Mouse (Mus musculus) ovary, adult 18-20 months (tissue): ENCODE results near the gene Myo5a.
A peak's percentile ranks its signal among the peaks of the same experiment; 100 is the strongest.

Experiments
- DNase-seq: peaks from one replicate; pipeline ENCODE4 v3.0.0; 2022; ENCODE audit warnings: low spot score, mixed read lengths

The Myo5a gene

DNA sequence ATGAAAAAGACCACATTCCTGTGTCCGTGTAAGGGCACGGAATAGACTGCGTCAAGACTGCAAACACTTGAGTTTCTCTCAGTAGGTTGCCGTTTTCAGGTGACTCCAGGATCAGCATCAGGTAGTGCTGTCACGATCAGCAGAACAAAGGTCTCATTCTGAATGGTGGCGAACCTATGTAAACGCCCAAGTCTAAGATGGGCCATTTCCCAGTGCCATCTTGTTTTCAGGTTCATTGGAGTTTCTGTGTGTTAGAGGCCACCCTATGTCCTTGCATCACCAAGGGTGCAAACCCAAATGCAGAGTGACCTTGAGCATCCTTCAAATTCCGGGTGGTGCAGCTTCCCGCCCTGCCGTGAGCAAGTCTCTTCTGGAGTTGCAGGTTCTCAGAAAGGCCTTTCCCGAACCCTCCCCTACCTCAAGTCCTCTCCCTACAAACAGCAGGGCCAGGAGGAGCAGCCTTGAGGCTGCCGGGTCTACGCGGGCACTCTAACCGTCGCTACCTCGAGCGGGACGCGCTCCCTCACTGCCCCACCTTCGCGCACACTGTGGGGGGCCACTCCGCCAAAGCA, at the start of gene Myo5a:
TSS of gene Myo5a (plus strand) at position 559 of the 572 bp plus-strand sequence.
- DNase-seq, result no peak

DNA sequence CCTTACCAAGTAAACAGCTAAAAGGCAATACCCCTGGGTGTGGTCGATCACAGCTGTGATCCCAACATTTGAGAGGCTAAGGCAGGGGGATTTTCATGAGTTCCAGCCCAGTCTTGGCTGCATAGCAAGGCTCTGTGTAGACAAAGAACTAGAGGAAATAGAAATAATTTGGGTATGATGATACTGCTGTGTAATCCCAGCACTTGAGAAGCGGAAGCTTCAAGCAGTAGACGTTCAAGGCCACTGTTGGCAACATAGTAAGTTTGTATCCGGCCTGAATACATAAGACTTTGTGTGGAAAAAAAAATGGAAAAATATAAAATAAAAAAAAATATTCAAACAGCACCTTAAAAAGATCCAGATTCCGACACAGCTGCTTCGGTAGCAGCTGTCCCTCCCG, 48.3 kb upstream of the Myo5a start:
- DNase-seq, result no peak

DNA sequence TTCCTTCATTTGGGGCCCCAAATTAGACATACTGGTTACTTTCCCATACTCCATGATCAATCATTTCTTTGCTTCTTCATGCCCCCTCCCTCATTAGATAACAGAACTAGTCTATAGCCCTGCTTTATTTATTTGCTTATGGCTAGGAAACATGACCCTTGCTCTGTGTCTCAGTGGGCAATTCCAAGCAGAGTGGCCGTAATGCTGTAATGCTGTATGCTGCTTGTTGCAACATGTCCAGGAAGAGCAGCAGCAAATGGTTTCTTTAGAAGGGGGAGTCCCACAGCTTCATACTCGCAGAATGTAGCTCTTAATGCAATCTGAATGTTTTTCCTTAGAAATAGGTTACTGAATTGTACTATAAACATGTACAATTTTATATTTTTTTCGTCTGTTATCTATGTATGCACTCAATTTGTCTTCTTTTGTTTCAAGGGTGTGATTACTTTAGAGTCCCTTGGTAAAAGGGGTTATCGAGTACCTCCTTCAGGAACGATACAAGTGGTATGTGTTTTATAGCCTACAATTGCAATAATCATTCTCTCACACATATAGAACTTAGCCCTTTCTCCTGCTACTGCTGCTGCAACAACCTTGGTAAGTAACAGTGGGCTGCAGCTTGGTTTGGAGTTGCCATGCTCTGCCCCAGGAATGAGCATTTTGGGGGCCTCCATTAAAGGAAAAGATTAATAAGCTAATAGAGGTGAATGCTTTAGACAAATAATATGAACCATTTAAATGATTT, 47.5 kb upstream of the Myo5a start:
- DNase-seq, result no peak

DNA sequence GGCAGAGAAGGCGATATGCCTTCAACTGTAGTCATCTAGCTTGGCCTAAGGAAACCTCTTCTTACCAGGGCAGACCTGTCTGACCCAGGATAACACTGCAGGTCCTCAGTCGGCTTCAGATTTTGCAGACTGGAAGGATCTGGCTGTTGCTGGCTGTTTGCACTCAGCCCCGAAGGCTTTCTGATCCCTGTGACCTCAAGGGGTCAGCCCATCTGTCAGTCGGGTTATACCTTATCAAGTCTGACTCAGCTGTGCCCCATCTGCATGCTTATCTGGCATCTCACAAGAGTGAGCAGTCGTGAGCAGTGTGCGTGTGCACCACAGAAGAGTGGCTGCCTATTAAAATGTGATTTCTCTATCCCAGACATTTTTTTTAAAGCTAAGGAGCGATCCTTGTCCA, 46.7 kb upstream of the Myo5a start:
- DNase-seq, result no peak

DNA sequence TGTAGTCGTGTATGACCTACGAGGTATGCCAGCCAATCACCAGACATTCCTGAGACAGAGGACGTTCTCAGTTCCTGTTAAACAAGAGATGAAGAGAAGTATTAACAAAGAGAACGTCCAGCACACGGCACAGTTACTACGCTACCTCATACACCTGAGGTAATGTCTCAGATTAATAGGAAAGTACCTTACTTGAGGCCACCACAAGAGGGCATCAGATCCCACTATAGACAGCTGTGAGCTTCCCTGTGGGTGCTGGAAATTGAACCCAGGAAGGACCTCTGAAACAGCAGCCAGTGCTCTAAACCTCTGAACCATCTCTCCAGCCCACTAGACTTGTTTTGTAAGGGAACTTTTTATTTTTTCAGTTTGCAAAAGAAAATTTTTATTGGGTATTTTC, 45.1 kb upstream of the Myo5a start:
- DNase-seq, result no peak

DNA sequence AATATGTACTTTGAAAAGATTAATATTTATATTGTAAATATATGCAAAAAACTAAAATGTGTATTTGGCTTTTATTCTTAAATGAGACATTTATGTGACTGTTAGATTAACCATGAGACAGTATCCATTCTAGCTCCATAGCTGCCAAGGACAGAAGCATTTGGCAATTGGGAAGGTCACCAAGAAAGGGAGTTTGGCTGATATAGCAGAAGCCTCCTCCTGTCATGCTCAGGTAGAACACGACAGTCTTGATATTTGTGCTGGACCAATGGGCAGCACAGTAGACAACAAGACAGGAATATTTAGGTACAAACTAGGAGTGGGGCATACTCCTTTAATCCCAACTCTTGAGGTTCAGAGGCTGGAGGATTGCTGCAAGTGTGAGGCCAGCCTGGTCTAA, 38.4 kb upstream of the Myo5a start:
- no peak for DNase-seq

DNA sequence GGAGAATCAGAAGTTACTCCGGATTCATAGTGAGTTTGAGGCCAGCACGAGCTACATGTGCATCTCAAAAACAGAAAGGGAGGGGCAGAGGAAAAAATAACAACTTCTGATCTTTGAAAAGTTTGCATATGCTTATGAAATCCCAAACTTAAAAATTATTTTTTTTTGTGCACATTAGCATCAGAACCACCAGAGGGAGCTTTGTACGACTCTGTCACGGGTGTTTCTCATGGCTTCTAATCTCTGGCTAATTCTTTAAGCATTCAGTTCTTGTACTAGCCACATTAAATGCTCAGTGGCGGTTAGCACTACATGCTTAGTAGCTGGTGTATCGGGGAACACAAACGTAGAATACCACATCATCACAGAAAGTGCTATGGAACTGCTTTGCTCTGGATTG, 37.7 kb upstream of the Myo5a start:
- DNase-seq, result no peak

DNA sequence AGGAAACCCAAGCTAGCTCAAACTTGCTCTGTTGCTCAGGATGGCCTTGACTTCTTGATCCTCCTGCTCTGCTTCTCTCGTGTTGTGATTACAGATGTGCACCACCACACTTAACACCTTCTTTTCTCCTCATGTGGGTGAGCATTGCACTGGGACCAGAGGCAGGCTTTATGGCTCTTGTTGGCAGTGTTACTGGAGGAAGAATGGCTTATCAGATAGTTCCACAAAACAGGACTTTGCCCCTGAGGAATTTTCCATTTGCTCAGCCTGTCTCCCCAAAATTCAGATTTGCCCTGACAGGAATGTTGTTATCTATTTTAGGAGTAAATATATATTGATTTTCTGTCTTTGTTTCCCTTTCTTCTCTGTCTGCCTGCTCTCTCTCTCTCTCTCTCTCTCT, 36.1 kb upstream of the Myo5a start:
- DNase-seq, result no peak

DNA sequence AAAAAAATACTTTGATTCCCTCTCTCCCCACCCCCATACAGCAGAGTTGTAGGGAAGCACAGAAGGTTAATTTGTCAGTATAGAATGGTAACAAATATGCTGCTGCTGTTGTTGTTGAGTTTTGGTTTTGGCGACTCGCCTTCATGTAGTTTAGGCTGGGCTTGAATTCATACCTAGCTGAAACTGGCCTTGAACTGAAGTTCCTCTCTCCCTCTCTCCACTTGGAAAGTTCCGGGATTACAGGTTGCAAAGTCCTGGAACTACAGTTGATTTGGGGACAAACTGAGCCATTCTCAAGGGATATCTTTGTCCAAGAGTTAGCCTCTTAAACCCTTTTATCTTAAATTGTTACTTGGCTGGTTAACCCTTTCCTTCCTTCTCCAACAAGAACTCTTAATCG, 34.9 kb upstream of the Myo5a start:
- no peak for DNase-seq

DNA sequence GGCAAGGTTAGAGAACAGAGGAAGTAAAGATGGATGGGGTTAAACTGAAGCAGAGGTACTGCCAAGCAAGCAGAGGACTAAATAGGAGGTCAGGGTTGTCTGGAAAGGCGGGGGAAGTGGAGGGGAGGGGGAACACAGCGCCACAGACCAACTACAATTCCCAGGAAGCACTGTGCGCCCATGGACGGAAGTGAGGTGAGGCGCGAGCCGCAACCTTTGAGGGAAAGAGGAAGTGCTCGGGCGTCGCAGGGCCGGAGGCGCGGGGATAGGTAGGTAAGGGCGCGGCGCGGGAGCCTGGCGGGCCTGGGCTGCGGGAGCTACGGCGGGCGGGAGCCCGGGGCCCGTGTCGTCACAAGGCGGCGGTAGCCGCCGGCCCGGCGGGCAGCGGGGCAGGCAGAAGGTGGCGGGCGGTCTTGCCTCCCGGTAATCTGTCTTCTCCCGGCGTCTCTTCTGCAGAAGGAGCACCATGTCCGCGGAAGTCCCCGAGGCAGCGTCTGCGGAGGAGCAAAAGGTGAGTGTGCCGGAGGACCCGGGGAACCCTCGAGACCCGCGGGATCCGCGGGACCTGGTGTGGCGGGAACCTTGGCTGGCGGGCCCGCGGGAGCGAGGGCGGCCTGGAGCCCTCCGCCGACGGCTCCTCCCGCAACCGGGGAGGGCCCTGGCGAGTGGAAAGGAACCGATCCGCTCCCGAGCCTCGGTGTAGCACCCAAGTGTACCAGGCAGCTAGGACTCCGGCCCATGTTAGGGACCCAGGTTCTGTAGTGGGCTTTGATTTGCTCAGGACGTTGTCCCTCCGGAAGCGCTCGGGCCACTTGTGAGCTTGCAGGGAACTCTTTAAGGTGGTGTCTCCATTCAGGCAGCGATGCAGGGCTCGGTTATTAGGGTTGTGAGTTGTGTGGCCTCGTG, 33.1 kb upstream of the Myo5a start, which contains the start of gene Arpp19:
TSS of gene Arpp19 (plus strand) at position 164 of the 906 bp plus-strand sequence.
- DNase-seq, result peak; percentile 78

DNA sequence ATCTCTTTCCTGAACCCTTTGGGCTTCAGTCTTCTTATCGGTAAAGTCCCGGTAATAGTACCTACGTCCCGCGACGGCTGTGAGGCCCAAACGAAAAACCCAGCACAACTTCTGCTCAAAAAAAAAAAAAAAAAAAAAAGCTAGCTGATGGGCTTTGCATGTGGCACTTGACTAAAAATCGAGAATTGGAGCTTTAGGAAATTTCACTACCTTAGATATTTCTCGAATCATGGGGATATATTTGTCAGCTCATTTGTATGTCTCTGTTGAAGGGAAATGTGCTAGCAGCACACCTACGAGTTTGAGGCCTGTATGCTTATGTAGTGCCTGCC, 32.5 kb upstream of the Myo5a start:
- no peak for DNase-seq

DNA sequence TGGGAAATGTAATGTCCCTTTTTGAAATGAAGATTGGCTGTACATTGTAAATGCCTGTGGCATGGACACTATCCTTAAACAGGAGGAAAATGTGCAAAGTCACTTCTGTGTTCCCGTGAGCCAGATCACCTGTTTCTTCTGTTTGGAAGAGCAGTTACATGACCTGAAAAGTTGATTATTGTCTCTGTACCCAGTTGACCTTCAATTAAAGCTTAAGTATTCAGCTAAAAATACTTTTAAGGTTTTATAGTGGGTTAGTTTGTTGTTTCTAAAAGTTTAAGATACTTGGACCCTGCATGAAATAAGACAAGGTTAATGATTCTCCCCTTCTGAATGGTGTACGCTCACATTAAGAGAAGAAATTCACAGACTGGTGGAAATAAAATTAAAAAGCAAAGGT, 30.2 kb upstream of the Myo5a start:
- no peak for DNase-seq

DNA sequence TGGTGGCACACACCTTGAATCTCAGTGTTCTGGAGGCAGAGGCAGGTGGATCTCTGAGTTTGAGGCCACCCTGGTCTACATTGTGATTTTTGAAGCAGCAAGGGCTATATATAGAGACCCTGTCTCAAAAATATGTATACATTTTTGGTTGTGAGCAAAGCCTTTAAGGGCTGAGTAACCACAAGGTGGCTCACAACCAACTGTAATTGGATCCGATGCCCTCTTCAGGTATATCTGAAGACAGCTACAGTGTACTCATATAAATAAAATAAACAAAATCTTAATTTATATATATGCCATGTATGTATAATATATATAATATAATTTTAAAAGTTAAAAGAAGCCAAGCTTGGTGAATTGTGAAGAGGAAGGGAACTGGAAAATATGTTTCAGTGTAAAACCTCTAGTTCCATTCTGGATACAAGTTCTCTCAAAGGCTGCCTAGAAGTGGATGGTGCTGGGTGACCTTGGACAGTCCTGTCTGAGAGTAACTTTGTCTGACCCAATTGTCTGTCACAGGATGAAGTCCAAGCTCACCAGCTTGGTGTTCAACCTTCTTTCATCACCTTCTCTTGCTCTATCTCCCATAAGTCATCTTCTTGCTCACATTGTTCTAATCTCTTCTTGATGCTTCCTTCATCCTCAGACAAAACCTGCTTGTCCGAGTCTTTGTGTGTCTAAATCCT, 28.8 kb upstream of the Myo5a start:
- DNase-seq, result no peak

DNA sequence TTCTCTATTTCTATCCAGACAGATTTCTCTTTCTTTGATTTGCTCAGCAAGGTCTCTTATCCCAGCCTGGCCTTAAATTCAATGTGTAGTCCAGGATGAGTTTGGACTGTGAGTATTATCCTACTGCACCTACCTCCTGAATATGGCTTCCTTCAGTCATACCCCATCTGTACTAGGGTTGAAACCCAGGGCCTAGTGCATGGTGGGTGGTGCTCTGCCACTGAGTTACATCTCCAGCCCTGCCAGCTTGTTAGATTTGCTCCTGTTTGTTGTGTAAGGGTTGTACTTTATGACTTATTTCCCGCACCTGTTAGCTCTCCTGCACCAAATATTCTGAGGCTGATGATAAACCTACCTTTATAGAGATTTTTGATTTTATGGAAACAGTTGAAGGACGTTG, 27.6 kb upstream of the Myo5a start:
- no peak for DNase-seq

DNA sequence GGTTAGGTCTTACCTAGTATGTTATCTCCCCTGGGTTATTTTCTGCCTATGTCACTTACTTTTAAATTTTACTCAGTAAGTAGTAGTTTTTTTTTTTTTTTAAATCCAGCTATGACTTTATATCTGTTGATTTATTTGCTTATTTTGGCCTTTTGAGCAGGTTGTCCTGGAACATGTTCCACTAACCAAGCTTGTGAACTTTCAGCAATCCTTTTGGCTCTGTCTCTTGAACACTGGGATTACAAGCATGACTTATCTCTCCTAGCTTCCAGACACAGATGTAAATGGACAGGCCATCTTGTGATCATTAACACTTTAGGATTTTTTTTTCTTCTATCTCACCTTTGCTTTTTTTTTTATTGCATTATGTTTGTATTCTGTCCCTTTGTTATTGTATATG, 23.7 kb upstream of the Myo5a start:
- no peak for DNase-seq

DNA sequence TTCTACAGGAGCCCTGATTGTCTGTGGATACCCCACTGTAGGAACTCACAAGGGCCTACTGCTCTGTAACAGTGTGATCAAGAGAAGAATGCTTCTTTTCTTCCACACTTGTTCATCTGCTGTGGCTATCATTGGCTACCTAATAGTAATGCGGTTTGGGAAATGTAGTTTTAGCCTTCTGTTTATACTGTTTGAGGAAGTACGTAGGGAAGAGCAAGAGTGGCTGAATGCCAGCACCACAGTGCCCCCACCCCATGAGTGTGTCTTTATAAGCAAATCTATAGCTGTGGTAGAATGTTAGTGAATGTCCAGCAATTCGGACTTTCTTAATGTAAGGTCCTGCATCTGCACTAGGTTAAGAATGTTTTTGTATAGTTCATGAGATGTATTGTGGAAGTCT, 21.7 kb upstream of the Myo5a start:
- no peak for DNase-seq

DNA sequence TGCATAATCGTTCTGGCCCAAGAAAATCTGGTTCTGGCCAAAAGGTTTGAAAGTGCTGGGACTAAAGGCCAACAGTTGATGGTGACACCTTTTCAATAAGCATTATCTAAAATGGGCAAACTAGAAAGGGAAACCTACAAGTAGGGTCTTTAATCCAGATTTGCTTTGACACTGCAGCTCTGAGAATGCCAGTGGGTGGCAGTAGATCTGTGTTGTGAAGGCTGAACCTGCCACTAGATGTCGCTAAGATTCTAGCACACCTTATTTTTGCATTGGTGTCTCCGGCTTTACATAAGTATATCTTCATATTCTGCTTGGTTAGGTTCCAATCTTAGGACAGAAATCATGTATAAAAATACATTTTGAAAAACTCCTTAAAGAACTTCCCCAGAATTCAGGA, 20.8 kb upstream of the Myo5a start:
- DNase-seq, result peak; percentile 25

DNA sequence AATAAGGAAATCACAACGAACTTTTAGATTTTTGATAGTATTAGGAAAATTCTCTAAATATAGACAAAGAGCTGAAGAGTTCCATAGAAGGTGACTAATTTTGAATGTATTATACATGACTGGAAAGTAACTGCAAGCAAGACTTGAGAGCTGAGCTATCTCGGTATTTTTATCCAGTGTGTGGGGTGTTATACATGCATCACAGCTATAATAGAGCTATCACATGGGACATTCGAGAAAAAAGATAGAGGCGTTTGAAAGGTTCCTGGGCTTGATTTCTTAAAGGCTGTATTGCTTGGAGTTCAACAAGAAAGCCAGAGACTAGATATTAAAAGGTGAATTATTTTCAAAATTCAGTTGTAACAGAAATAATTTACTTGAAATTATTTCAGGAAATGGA, 19.0 kb upstream of the Myo5a start:
- DNase-seq, result no peak

DNA sequence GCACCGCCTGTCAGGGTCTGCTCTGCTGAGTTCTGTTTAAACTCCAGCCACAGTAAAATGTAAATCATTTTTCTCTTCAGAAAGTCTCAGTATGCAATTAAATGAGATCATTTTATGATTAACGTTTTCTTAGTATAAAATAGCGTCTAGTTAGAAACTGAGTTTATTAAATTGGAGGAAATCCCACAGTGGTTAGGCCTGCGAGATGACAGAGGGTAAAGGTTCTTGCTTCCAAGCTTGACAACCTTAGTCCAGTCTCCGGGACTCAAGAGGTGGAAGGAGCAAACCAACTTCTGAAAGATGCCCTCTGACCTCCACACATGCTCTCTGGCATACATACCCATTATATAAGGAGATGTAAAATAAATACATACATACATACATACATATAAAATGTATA, 15.8 kb upstream of the Myo5a start:
- no peak for DNase-seq

DNA sequence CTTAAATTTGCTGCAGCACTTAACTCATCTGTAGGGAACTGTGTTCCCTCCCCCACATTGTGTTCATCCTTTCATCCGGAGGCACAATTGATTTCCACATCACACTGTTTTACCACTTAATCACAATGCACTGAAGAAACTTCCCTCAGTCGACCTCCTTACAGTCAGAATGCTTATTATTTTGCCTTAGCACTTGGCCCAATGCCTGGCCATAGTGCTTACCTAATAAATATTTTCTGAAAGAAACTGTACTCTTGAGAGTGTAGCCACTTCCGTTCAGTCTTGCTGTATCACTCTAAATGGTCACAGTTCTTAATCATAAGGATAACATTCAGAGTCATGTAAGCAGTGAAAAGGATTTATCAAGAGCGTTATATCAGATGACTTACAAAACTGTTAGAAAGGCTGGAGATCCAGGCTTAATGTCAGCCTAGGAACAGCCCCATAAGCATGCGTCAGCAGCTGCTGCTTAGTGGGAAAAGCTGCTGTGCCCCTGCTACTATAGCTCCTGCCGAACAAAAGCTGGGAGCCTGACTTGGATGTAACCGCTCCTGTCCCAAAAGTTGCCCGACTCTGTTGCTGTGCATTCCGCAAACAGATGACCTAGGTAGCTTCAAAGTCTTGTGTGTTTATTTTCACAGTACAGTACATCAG, 6.0 kb upstream of the Myo5a start:
- no peak for DNase-seq

DNA sequence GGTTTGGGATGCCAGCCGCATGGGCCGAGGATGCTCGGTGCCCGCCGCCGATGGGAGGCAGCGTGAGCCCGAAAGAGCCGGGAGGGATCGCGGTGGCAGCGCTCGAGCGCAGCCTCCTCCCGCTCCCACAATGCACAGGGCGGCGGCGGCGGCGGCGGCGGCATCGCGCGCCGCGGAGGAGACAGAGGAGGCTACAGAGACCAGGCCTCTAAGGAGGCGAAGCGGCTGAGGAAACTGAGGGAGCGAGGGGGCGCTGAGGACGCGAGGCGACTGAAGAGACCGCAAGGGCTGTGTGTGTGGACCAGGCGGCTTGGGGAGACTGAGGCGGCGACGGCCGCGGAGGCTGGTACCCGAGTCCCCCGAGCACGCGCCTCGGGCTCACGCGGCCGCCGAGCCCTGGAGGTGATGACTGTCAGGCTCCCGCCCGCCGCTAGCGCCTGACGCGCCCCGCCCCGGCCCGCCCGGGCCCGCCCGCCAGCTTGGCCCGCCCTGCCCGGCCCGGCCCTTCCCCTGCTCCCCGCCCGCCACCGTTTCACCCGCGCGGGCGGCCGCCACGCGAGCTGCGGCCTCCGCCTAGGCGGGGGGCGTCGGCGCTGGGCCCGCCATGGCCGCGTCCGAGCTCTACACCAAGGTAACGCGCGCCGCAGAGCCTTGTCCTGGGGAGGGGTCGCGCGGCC, 352 bp downstream of the Myo5a start:
- peak; percentile 68 for DNase-seq
